In the genomic region with DNA sequence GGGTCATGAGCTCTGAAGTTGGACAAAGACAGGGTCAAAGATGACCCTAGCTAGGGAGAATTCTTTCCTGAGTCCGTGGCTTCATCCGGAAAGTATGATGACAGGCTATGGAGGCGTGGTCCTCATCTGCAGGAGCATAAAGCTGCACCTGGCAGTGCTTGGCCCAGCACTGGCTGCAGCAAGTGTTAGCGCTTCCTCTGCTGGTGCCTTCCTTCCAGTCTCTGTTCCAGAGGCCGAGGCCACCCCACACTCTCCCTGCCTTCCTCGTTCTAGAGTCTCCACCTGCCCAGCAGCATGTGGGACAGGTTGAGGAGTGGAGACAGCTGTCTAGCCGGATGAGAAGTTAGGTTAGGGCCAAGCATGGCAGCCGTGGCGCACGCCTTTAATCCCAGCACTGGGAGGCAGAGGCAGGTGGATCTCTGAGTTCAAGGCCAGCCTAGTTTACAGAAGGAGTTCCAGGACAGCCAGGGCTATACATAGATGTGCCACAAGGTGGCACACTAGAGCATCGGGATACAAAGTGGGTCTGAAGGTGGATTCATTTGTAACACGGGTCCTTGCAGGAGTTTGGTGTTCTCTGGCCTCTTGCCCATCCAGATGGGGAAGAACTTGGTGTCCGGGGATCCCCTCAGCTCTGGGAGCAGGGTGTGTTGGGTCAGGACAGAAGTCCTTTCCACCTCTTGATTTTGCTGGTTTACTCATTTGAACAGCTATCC, we compare ENCODE assay signal across 1 mouse cellular context.
TF ChIP-seq lines count a peak whose summit lies in the region.

No protein-coding gene starts in this region.

TF ChIP-seq in MEL, 35 proteins besides CTCF, POLR2A, EP300 and RAD21 (continued from another document):
- no peak for TF ChIP-seq POLR2AphosphoS2 (IDR thresholded peaks at IDR 0.05; ENCODE audit: low read length)
